Mouse (Mus musculus) cerebellum, postnatal 25 days (tissue): ENCODE results near the gene Btbd9.

Experiments
- DNase-seq, 2 experiments: peaks; one replicate each; pipeline ENCODE4 v3.0.0; 2021; ENCODE audit warnings: mixed read lengths in 2 of 2

Gene Btbd9

GRCm38 (mm10) chr17:30378221-30379010 lies 197.9 kb downstream of the Btbd9 start:
- DNase-seq, result no peak

- no peak for DNase-seq
Observed at GRCm38 (mm10) chr17:30377754-30378153, 198.5 kb downstream of the Btbd9 start.

- no peak for DNase-seq
Observed at GRCm38 (mm10) chr17:30375107-30375506, 201.2 kb downstream of the Btbd9 start.

GRCm38 (mm10) chr17:30368559-30368958 lies 207.7 kb downstream of the Btbd9 start:
- peak; percentile 37 to 41 for DNase-seq

GRCm38 (mm10) chr17:30364701-30365100 lies 211.6 kb downstream of the Btbd9 start:
- DNase-seq, result no peak

GRCm38 (mm10) chr17:30363365-30363764 lies 212.9 kb downstream of the Btbd9 start:
- no peak for DNase-seq

- no peak for DNase-seq
Observed at GRCm38 (mm10) chr17:30360654-30361053, 215.6 kb downstream of the Btbd9 start.

- DNase-seq, result no peak
Observed at GRCm38 (mm10) chr17:30359392-30359791, 216.9 kb downstream of the Btbd9 start.

GRCm38 (mm10) chr17:30355431-30355830 lies 220.9 kb downstream of the Btbd9 start:
- no peak for DNase-seq

GRCm38 (mm10) chr17:30354381-30354780 lies 221.9 kb downstream of the Btbd9 start:
- DNase-seq, result no peak

GRCm38 (mm10) chr17:30348031-30348430 lies 228.3 kb downstream of the Btbd9 start:
- no peak for DNase-seq

GRCm38 (mm10) chr17:30347101-30347613 lies 229.1 kb downstream of the Btbd9 start:
- DNase-seq, result no peak

- no peak for DNase-seq
Observed at GRCm38 (mm10) chr17:30345008-30345407, 231.3 kb downstream of the Btbd9 start.

- DNase-seq, result peak; percentile 39 to 58
Observed at GRCm38 (mm10) chr17:30343701-30344473, 232.4 kb downstream of the Btbd9 start.

- DNase-seq, result no peak
Observed at GRCm38 (mm10) chr17:30341556-30341955, 234.7 kb downstream of the Btbd9 start.

- DNase-seq, result no peak
Observed at GRCm38 (mm10) chr17:30340495-30341126, 235.7 kb downstream of the Btbd9 start.

- DNase-seq, result no peak
Observed at GRCm38 (mm10) chr17:30339317-30339716, 237.0 kb downstream of the Btbd9 start.

- DNase-seq, result no peak
Observed at GRCm38 (mm10) chr17:30336816-30337215, 239.5 kb downstream of the Btbd9 start.

- no peak for DNase-seq
Observed at GRCm38 (mm10) chr17:30336280-30336679, 240.0 kb downstream of the Btbd9 start.

GRCm38 (mm10) chr17:30335746-30336145 lies 240.5 kb downstream of the Btbd9 start:
- peak; percentile 25 to 42 for DNase-seq

GRCm38 (mm10) chr17:30334257-30334656 lies 242.0 kb downstream of the Btbd9 start:
- no peak for DNase-seq

- no peak for DNase-seq
Observed at GRCm38 (mm10) chr17:30333136-30333535, 243.2 kb downstream of the Btbd9 start.

GRCm38 (mm10) chr17:30331380-30331779 lies 244.9 kb downstream of the Btbd9 start:
- no peak for DNase-seq
